Mouse (Mus musculus): ENCODE measurements around the gene Parp8.
"Not testable (repeated sequence)": the region's sequence is repeated elsewhere in the genome, so short reads cannot be mapped to it uniquely, and the experiment has no call there.

Gene Parp8

DNA sequence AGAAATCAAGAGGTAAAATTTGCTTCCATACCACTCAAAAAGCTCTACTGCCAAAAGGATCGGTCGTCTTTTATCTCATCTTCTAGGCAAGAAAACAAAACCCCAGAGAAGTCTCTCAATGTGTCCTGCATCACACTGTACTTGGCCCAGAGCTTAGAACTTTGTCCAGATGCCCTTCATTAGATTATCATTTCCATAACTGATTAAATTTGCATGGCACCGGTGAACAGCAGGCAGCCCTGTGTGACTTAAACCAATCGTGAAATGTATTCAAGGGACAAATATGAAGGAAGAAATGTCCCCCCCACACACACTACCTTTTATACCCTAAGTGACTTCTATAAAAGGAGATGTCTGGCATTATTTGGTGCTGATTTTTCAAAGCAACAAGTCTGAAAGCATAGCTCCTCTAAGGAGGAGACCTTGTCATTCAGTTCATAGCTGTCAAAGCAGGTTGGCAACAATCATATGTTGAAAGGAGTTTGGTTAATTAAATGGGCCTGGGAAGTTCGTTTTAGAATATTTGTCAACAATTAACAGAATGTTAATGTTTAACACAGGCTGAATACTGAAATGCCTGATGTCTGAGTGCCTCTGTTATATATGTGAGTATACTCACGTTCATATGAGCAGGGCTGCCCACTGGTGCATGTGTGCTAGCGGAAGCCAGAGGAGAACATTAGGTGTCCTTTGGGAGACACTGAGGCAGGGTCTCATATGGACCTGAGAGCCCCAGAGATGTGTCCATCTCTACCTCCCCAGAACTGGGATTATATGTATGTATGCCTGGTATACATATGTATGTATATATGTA is 66.4 kb downstream of the Parp8 start:
- DNase-seq: no peak

DNA sequence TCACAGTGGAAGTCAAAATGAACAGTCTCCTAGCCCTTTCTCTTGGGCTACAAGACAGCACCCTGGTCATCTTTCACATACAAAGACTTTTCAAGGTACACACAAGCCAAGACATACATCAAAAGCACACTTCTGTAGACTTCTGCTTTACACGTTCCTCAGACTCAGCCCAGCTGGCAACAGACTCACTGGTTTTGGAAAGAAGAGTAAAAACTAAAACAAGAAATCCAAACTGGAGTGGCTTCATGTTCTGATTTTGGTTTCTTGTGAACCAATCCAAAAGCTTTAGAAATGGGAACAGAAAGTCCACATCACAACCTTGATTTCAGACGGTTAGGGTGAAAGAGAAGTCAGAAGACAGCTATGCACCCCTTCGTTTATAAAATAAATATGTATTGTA is 67.8 kb downstream of the Parp8 start:
- DNase-seq: no peak

- DNase-seq: no peak
These were observed 74.0 kb downstream of the Parp8 start for GRCm38 (mm10) chr13:116951336-116951735.

GRCm38 (mm10) chr13:116949527-116949926 is 75.8 kb downstream of the Parp8 start:
- DNase-seq: no peak

- no peak for DNase-seq
These were observed 76.3 kb downstream of the Parp8 start for GRCm38 (mm10) chr13:116949056-116949455.

DNA sequence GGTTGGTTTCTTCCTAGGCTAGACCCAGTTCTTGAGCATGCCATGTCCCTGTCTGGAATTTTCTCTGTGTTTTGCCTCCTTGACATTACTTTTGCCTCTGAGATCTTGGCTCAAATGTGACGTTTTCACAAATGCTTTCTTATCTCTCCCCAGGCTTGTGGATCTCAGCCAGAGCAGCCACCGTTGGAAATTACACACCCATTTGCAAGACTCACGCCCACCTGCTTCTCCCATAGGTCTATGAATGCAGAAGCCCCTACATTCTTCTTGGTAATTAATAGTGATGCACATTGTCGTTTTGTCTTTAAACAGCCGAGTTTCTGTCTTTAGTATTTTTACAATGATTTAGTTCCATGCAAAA is 77.1 kb downstream of the Parp8 start:
- DNase-seq: no peak

DNA sequence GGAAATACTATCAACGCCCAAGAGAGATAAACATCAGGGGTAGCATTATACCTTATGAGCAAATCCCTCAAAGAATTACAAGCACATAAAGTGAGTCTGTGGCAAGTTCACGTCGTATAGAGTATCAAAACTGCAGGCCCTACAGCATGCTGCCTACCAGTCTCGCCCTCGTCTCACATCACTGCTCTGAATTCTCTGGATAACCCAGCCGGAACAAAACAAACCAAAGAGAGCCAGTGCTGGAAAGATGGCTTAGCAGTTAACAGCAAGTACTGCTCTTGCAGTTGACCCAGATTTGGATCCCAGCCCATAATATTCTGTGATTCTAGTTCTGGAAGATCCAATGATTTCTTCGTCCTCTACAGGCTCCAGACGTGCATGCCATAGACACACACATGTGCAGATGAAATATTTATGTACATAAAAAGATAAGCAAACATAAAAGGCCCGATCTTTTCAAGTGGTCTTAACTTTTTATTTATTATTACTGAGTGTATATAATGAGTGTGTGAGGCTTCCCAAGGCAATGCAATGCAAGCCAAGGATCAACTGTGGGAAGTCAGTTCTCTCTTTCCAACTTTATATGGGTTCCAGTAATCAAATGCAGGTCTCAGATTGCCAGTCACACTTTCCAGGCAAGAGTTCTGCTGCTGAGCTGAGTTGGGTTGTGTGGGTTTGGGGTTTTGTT is 77.6 kb downstream of the Parp8 start:
- DNase-seq: no peak

DNA sequence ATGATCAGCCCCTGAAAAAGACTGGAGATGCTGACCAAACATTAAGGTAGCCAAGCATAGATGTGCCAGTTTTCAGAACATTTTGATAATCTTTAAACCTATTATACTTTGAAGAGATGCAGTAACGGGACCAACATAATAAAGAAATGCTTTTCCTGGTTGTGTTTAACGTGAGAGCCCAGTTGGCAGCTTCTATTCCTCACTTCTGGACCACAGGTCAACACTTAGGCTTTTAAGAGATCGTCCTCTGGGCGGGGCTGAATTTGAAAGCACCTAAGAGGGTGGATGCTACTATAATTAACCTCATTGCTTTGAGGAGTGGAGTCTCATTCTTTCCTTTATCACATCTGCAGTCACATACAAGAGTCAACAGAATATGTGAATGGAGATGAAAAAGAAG is 78.8 kb downstream of the Parp8 start:
- DNase-seq: no peak

GRCm38 (mm10) chr13:116941280-116942015 is 83.9 kb downstream of the Parp8 start:
- DNase-seq: no peak

GRCm38 (mm10) chr13:116940761-116941160 is 84.6 kb downstream of the Parp8 start:
- DNase-seq: no peak

DNA sequence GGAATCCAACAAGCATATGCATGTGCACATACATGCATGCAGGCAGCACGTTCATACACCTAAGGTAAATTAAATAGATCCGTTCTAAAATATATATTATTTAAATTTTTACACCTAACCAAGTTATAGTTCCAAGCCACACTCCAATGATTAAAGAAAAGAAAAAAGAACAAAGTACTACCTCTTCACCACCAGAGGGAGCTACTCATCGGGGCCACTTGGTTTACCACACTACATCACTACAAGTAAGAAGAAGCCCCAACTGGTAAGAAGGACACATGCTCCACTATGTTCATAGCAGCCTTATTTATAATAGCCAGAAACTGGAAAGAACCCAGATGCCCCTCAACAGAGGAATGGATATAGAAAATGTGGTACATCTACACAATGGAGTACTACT is 88.3 kb downstream of the Parp8 start:
- not testable (repeated sequence) for DNase-seq

- DNase-seq: no peak
These were observed 107.9 kb downstream of the Parp8 start for GRCm38 (mm10) chr13:116917387-116917930.

DNA sequence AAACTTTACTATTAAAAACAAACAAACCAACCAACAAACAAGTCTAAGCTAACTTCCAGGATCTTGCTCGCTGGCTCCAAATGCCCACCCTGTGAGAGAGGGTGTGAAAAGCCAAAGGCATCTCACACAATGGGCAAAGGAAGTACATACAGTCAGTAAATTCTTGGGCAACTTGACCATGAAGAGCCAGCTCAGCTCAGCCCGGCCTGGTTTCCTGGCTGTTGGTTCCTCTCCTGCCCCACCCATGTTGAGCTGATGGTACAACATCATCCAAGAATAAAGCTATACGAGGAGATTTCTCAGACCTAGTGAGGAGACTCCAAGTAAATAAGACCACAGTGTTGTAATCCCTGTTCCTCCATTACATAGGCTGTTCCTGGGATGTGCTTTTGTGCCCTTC is 117.1 kb downstream of the Parp8 start:
- no peak for DNase-seq

GRCm38 (mm10) chr13:116903394-116903793 is 121.9 kb downstream of the Parp8 start:
- DNase-seq: no peak

DNA sequence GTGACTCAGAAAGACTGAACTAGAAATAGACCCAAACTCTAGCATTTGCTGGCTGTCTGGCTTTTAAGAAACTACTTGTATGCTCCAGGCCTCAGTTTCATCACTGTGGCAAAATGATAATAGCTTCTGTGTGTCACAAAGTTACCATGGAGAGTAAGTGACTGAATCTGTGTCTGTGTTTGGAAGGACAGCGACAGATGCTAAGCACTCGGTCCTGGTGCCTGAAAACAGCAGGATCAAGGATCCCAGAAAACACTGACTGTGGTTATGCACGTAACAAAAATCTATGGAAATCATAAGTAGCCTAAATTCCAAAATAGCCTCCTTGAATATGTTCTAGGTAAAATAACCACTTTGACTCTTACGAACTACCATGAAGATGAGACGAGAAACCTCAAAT is 126.9 kb downstream of the Parp8 start:
- no peak for DNase-seq

DNA sequence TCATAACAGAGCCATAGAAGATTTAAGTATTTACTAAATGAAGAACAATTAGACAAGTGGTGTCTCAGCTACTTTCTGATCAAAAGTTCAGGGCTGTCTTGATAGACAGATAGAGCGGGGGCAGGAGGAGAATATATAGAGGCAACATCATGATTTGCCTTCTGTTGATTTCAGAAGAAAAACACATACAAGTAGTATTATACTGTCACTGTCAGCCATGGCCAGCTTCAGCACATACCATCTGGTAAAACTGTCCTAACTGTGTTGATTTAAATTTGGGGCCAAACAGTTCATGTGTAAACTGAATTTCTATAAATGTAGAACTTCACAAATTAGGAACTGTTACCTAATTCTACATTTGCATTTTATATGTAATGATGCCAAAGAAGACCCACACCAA is 127.6 kb downstream of the Parp8 start:
- no peak for DNase-seq

DNA sequence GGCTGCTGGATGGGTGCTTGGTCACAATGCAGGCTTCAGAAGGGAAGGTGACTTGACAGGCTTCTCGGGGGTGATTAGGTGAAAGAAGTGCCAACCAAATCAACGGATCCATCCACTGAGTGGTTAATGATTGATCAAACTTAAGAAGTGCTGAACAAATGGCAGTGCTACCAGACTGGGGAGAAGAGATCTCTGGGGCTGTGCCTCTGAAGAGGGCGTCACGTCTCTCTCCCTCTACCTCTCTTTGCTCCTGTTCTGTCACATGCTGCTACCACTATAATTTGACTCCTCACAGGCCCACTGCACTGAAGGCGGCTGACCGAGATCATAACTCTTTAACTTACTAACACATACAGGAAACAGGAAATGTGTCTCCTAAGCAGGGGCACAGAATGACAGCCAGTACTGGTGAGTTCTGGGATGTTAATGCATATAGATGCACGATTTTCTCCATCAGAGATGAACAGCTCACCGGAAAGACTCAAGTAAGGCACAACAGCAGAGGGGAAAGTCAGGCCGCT is 140.9 kb downstream of the Parp8 start:
- no peak for DNase-seq

GRCm38 (mm10) chr13:116882226-116882625 is 143.1 kb downstream of the Parp8 start:
- DNase-seq: no peak

DNA sequence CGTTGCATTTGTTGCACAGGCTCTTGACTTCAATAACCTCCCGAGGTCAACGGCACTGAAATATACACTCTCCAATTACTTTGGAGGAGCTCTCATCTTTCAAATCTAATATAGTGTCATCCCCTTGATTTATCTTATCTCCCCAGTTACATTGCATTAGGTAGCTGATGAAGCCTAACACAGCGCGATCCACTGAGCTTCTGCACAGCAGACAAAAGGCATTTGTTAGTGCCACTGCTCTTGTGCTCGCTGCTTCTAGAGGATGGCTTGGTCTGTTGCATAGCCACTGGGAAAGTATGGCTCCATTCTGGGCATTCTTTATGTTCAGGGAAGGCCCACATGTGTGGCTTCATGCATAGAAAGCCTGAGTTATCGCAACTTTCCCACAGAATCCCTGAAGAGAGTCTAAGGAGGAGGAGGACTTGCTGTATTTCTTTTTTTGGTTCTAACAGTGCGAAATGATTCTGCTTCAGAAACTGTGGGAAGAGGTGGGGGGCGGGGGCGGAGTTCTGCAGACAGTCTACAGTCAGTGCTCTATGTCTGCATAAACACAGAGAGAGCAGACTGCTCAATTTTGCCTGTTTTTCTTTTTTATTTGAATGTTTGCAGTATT is 145.7 kb downstream of the Parp8 start:
- no peak for DNase-seq

GRCm38 (mm10) chr13:116870221-116870620 is 155.1 kb downstream of the Parp8 start:
- no peak for DNase-seq

- DNase-seq: no peak
These were observed 181.4 kb downstream of the Parp8 start for GRCm38 (mm10) chr13:116843937-116844336.

DNA sequence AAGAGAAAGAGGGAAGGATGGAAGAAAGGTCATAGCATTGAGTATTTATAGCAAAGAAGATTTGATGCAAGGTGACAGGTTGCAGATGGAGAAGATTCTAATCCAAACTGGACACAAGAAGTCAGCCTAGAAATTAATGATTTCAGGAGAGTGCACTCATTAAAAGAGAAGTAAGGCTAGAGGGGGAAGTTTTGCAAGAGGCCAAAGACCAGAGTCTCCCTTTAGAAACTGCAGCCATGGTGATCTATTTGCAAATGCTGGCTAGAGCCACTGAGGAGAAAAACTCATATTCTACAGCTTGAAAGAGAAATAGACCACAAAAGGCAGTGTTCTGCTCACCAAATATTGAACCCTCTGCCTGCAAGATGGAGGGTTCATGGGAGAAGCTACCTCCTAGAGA is 194.4 kb downstream of the Parp8 start:
- DNase-seq: no peak

- no peak for DNase-seq
These were observed 196.3 kb downstream of the Parp8 start for GRCm38 (mm10) chr13:116829015-116829414.
